9 mouse cellular contexts compared by ENCODE assay signal in the genomic region with DNA sequence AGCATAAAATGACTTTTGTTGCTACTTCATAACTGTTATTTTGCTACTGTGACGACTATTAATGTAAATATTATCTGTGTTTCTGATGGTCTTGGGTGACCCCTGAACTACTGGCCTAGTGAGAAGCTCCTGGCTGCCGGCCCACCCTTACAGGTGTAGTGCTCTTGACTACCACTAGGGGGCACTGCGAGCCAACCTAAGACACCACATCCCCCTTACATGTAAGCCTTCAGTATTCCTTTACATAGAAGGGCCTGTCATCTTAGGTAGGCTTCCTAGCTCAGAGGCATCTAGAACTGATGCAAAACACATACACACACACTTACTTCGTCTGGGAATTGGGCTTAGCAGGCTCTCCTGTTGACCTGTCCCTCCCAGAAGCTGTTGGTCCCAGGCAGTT. TPM values are rescaled to one million over a fixed set of nuclear protein-coding genes. Genes with fewer than 3 reads are reported as not detected.
DNase-seq lines count a peak whose midpoint lies in the region; ATAC-seq lines count a peak whose summit lies in the region.
"Had no signal": no experiment of that assay in that cellular context is flagged by ENCODE, and none has a peak within 500 bp of the region (broad histone marks: within the 10 kb centered on the region; RNA-seq: fewer than 3 reads in every experiment).

No protein-coding gene starts in this region.

- peaks cover 13% of the 10 kb centered on the region; the same call in 1 of the 2 replicates for H3K4me1 ChIP-seq in kidney, embryonic 14.5 days (ENCODE audit: control insufficient read depth, insufficient read depth, low read length)
- peaks cover 29% of the 10 kb centered on the region for H3K4me1 ChIP-seq in forebrain, embryonic 15.5 days
- H3K4me1 ChIP-seq in midbrain, embryonic 14.5 days (ENCODE audit: control insufficient read depth, insufficient read depth, low read length), result 0 out of 2 replicates have a peak, but pooled peaks cover 5% of the 10 kb centered on the region

- no peak overlapping the region for H3K9ac ChIP-seq in kidney, embryonic 14.5 days (ENCODE audit: low read depth, low read length)
- no peak overlapping the region for H3K9ac ChIP-seq in forebrain, embryonic 15.5 days (replicated peaks)
- no peak overlapping the region for H3K9ac ChIP-seq in midbrain, embryonic 14.5 days (replicated peaks; ENCODE audit: low read length)

- DNase-seq in kidney, adult 18-20 months, result peak; percentile 86
- DNase-seq in left cerebral cortex, postnatal 25 days (ENCODE audit: low spot score in 2 of 2), result peak; percentile 69 to 78
- peak; percentile 86 for DNase-seq in midbrain, embryonic 14.5 days
- DNase-seq in spleen, postnatal 10 days (ENCODE audit: low spot score in 2 of 2), result peak; percentile 59 to 72

- H3K4me3 ChIP-seq in kidney, embryonic 14.5 days (ENCODE audit: low read length), result no peak overlapping the region
- H3K4me3 ChIP-seq in forebrain, embryonic 15.5 days, result no peak overlapping the region
- H3K4me3 ChIP-seq in midbrain, embryonic 14.5 days (replicated peaks; ENCODE audit: low read depth, low read length), result no peak overlapping the region
- H3K4me3 ChIP-seq: myocyte had no signal

- intact Hi-C loops in left cerebral cortex, postnatal 25 days (cut with DNase I), result loop anchor here (1.0 to 10.0 kb wide), 3 partner anchors 79 to 584 kb away; no protein-coding TSS in a partner anchor

- ATAC-seq in kidney, embryonic 14.5 days (ENCODE audit: low FRiP score, low TSS enrichment), result no peak
- peak; percentile 47; the same call in 1 of the 2 replicates for ATAC-seq in cerebellum, adult (ENCODE audit: insufficient number of reproducible peaks, low FRiP score, low TSS enrichment)
- peak; percentile 62 for ATAC-seq in forebrain, embryonic 15.5 days (replicated peaks)
- peak; percentile 59 to 62; a peak in 3 of 4 replicates for ATAC-seq in hematopoietic stem cell, adult 5-6 weeks (replicated peaks in 1 of 2; ENCODE audit: insufficient read depth in 1 of 2, low FRiP score in 2 of 2, low TSS enrichment in 1 of 2, low read depth in 1 of 2, poor library complexity in 2 of 2, severe bottlenecking in 2 of 2)
- peak; percentile 35; the same call in 1 of the 2 replicates for ATAC-seq in midbrain, embryonic 14.5 days (ENCODE audit: low FRiP score, low TSS enrichment)

- peaks cover 6% of the 10 kb centered on the region; the same call in 1 of the 2 replicates for H3K9me3 ChIP-seq in kidney, embryonic 14.5 days (ENCODE audit: control insufficient read depth, low read length)
- no peaks in the 10 kb centered on the region for H3K9me3 ChIP-seq in forebrain, embryonic 15.5 days
- no peaks in the 10 kb centered on the region for H3K9me3 ChIP-seq in midbrain, embryonic 14.5 days (ENCODE audit: control insufficient read depth, low read length)

- H3K36me3 ChIP-seq in kidney, embryonic 14.5 days (ENCODE audit: control insufficient read depth, insufficient read depth, low read length), result no peaks in the 10 kb centered on the region
- H3K36me3 ChIP-seq in forebrain, embryonic 15.5 days, result no peaks in the 10 kb centered on the region
- H3K36me3 ChIP-seq in midbrain, embryonic 14.5 days (ENCODE audit: control insufficient read depth, insufficient read depth, low read length), result no peaks in the 10 kb centered on the region

- WGBS in kidney, embryonic 14.5 days, result 4% methylated on average over 4 of the region's 4 CpGs
- WGBS in forebrain, embryonic 15.5 days, result 3% methylated on average over 4 of the region's 4 CpGs
- WGBS in midbrain, embryonic 14.5 days, result 3% methylated on average over 4 of the region's 4 CpGs

- H3K27ac ChIP-seq in kidney, embryonic 14.5 days (ENCODE audit: low read depth, low read length), result no peak overlapping the region
- no peak overlapping the region for H3K27ac ChIP-seq in forebrain, embryonic 15.5 days (replicated peaks)
- no peak overlapping the region for H3K27ac ChIP-seq in midbrain, embryonic 14.5 days (replicated peaks; ENCODE audit: low read depth, low read length)

- H3K27me3 ChIP-seq in kidney, embryonic 14.5 days (ENCODE audit: control insufficient read depth, insufficient read depth, low read length), result no peaks in the 10 kb centered on the region
- H3K27me3 ChIP-seq in forebrain, embryonic 15.5 days, result no peaks in the 10 kb centered on the region
- H3K27me3 ChIP-seq in midbrain, embryonic 14.5 days (ENCODE audit: control insufficient read depth, insufficient read depth, low read length), result no peaks in the 10 kb centered on the region

- H3K4me2 ChIP-seq in kidney, embryonic 14.5 days (replicated peaks; ENCODE audit: low read depth, low read length), result no peak overlapping the region
- H3K4me2 ChIP-seq in forebrain, embryonic 15.5 days (replicated peaks), result no peak overlapping the region
- H3K4me2 ChIP-seq in midbrain, embryonic 14.5 days (ENCODE audit: low read length), result no peak overlapping the region

RNA-seq across cellular contexts. Expression of gene Vgll4, which starts 41.3 kb away (rescaled TPM):
- 68.8 and 83.0 TPM in 2 replicates for polyA plus RNA-seq in kidney, embryonic 14.5 days (2014; fragmentation: Nextera tagmentation; extraction: Ambion mirVana)
- polyA plus RNA-seq in forebrain, embryonic 15.5 days (2015; fragmentation: Nextera tagmentation; extraction: Ambion mirVana), result 83.1 and 88.6 TPM in 2 replicates
- 74.5 and 80.5 TPM in 2 replicates for total RNA-seq in hematopoietic stem cell, adult 5-6 weeks (2017)
- 10 to 100 TPM; 50.7 to 62.5 TPM for total RNA-seq in left cerebral cortex, postnatal 25 days (2021)
- polyA plus RNA-seq in midbrain, embryonic 14.5 days (2014; fragmentation: Nextera tagmentation; extraction: Ambion mirVana), result 32.2 and 42.8 TPM in 2 replicates
